Mouse (Mus musculus) hindbrain, embryonic 11.5 days (tissue): Measurements from ENCODE around the gene Cltb. TPM values are rescaled to one million over a fixed set of nuclear protein-coding genes. Genes with fewer than 3 reads are reported as not detected.

ENCODE experiments used
- polyA plus RNA-seq: library from polyadenylated mRNA; unstranded; fragments of >200 nt; fragmentation: Nextera tagmentation; extraction: Ambion mirVana; gene quantifications from 2 replicates; pipeline ENCODE4 v1.2.1, GENCODE M21; 2014

Cltb gene
- polyA plus RNA-seq, 1 experiment from 2014 or later = 36.8 TPM

Other genes with a start within 250 kb of the Cltb start
- 12.7 and 13.0 TPM in 2 replicates for gene Cplx2, start 240.0 kb downstream of the Cltb start, polyA plus RNA-seq
- gene Thoc3, start 142.5 kb downstream of the Cltb start, polyA plus RNA-seq = 142 and 143 TPM in 2 replicates
- gene Simc1, start 107.6 kb downstream of the Cltb start, polyA plus RNA-seq = 19.7 TPM in 2 replicates
- 262 and 268 TPM in 2 replicates for gene 4833439L19Rik, start 45.9 kb downstream of the Cltb start, polyA plus RNA-seq
- gene Arl10, start 36.3 kb downstream of the Cltb start, polyA plus RNA-seq = 28.4 and 39.1 TPM in 2 replicates
- 62.5 and 63.0 TPM in 2 replicates for gene Nop16, start 21.3 kb downstream of the Cltb start, polyA plus RNA-seq
- 166 and 167 TPM in 2 replicates for gene Higd2a, start 21.1 kb downstream of the Cltb start, polyA plus RNA-seq
- 94.5 and 116 TPM in 2 replicates for gene Faf2, start 10.4 kb upstream of the Cltb start, polyA plus RNA-seq
- 99.1 and 115 TPM in 2 replicates for gene Rnf44, start 82.6 kb upstream of the Cltb start, polyA plus RNA-seq
- gene Cdhr2, start 90.1 kb upstream of the Cltb start, polyA plus RNA-seq = not detected in 2 replicates
- 7.5 and 11.2 TPM in 2 replicates for gene Gprin1, start 138.5 kb upstream of the Cltb start, polyA plus RNA-seq
- gene Sncb, start 155.3 kb upstream of the Cltb start, polyA plus RNA-seq = 2.3 and 2.5 TPM in 2 replicates
- not detected in 2 replicates for gene Eif4e1b, start 172.7 kb upstream of the Cltb start, polyA plus RNA-seq
- 12.0 and 13.2 TPM in 2 replicates for gene Tspan17, start 178.0 kb upstream of the Cltb start, polyA plus RNA-seq